In genomic region chr5:143757755-143758443, GRCm38 (mm10) we compare ENCODE assay signal across 8 mouse cellular contexts. TPM values are rescaled to one million over a fixed set of nuclear protein-coding genes. Genes with fewer than 3 reads are reported as not detected.
DNase-seq lines count a peak whose midpoint lies in the region; ATAC-seq and TF ChIP-seq lines count a peak whose summit lies in the region.

No protein-coding gene starts in this region.

- TF ChIP-seq POLR2A in ES-Bruce4 (IDR thresholded peaks at IDR 0.05; ENCODE audit: insufficient read depth, low read length), result no peak
- TF ChIP-seq POLR2A in lung, adult 2 months (IDR thresholded peaks at IDR 0.05; ENCODE audit: borderline replicate concordance, extremely low read depth, low read depth, low read length), result peak; percentile 52; the same call in 1 of the 2 replicates

- peak; percentile 94 for DNase-seq in cerebellum, adult 11-12 months
- peak; percentile 80 for DNase-seq in heart, postnatal 25 days (ENCODE audit: low spot score)
- peak; percentile 91 to 96 for DNase-seq in layer of hippocampus, adult 18-20 months (ENCODE audit: low spot score in 2 of 2)
- peak; percentile 81 for DNase-seq in lung, adult 2 months
- DNase-seq in thymus, adult 18-20 months, result peak; percentile 76 to 81

- no peak for TF ChIP-seq EP300 in ES-Bruce4 (IDR thresholded peaks at IDR 0.05; ENCODE audit: insufficient read depth, low read depth, low read length)

- no peaks in the 10 kb centered on the region for H3K36me3 ChIP-seq in ES-Bruce4 (ENCODE audit: control insufficient read depth, insufficient read depth, low read length, poor library complexity, severe bottlenecking)
- H3K36me3 ChIP-seq in forebrain, embryonic 15.5 days, result no peaks in the 10 kb centered on the region

- TF ChIP-seq CTCF in ES-Bruce4 (IDR thresholded peaks at IDR 0.05; ENCODE audit: low read depth, low read length), result no peak
- no peak for TF ChIP-seq CTCF in lung, adult 2 months (IDR thresholded peaks at IDR 0.05; ENCODE audit: insufficient read depth, low read length)

- WGBS in forebrain, embryonic 15.5 days, result 21% methylated on average over 28 of the region's 28 CpGs
- 26% methylated on average over 28 of the region's 28 CpGs for WGBS in lung, adult 2 months

- peak; percentile 97 for ATAC-seq in forebrain, embryonic 15.5 days (replicated peaks)
- peak; percentile 70 for ATAC-seq in neutrophil, adult 5-6 weeks (ENCODE audit: extremely low read depth, insufficient number of reproducible peaks, low FRiP score, poor library complexity, severe bottlenecking)

- H3K4me2 ChIP-seq in forebrain, embryonic 15.5 days (replicated peaks), result peak overlapping the region; percentile 60

- intact Hi-C loops in heart, postnatal 25 days (cut with DNase I), result no loop called here

- H3K4me1 ChIP-seq in ES-Bruce4 (ENCODE audit: control insufficient read depth, insufficient read depth, low read length), result no peaks in the 10 kb centered on the region
- peaks cover 12% of the 10 kb centered on the region for H3K4me1 ChIP-seq in forebrain, embryonic 15.5 days
- H3K4me1 ChIP-seq in lung, adult 2 months (ENCODE audit: control insufficient read depth, insufficient read depth, low read length), result peaks cover 3% of the 10 kb centered on the region; the same call in 1 of the 2 replicates

- no peaks in the 10 kb centered on the region for H3K9me3 ChIP-seq in ES-Bruce4 (replicated peaks; ENCODE audit: control insufficient read depth, insufficient read depth, low read length, poor library complexity, severe bottlenecking)
- H3K9me3 ChIP-seq in forebrain, embryonic 15.5 days, result no peaks in the 10 kb centered on the region

- no peaks in the 10 kb centered on the region for H3K27me3 ChIP-seq in ES-Bruce4 (ENCODE audit: control insufficient read depth, insufficient read depth, low read length, poor library complexity, severe bottlenecking)
- H3K27me3 ChIP-seq in forebrain, embryonic 15.5 days, result no peaks in the 10 kb centered on the region

- H3K4me3 ChIP-seq in ES-Bruce4 (ENCODE audit: low read depth, low read length), result peak overlapping the region; percentile 67
- H3K4me3 ChIP-seq in forebrain, embryonic 15.5 days, result peak overlapping the region; percentile 49
- peak overlapping the region; percentile 72 for H3K4me3 ChIP-seq in lung, adult 2 months (replicated peaks; ENCODE audit: extremely low read depth, low read depth, low read length)

- H3K9ac ChIP-seq in ES-Bruce4 (ENCODE audit: low read depth, poor library complexity, severe bottlenecking), result peak overlapping the region; percentile 61
- peak overlapping the region; percentile 51 for H3K9ac ChIP-seq in forebrain, embryonic 15.5 days (replicated peaks)

- no peak overlapping the region for H3K27ac ChIP-seq in ES-Bruce4 (ENCODE audit: insufficient read depth, low read length)
- H3K27ac ChIP-seq in forebrain, embryonic 15.5 days (replicated peaks), result no peak overlapping the region

RNA-seq across cellular contexts. Expression of gene Usp42, which starts 25.8 kb away (rescaled TPM):
- 18.3 and 20.6 TPM in 2 replicates for polyA plus RNA-seq in ES-Bruce4 (2011; ENCODE audit: insufficient read depth, insufficient read length, low read depth, missing spikeins)
- polyA plus RNA-seq in forebrain, embryonic 15.5 days (2015; fragmentation: Nextera tagmentation; extraction: Ambion mirVana), result 30.4 and 30.7 TPM in 2 replicates
- 1 to 10 TPM; 6.7 to 7.3 TPM for total RNA-seq in heart, postnatal 25 days (2021)
- 10 to 100 TPM; 20.7 to 21.3 TPM for total RNA-seq in layer of hippocampus, adult 18-20 months (2021)
- 6.9 and 7.6 TPM in 2 replicates for polyA plus RNA-seq in lung, adult 2 months (2012; rRNA removed)
- 27.4 and 27.9 TPM in 2 replicates for total RNA-seq in neutrophil, adult 5-6 weeks (2017)

RNA-seq across cellular contexts. Expression of gene Eif2ak1, which starts 59.7 kb away (rescaled TPM):
- polyA plus RNA-seq in ES-Bruce4 (2011; ENCODE audit: insufficient read depth, insufficient read length, low read depth, missing spikeins), result 23.3 and 24.9 TPM in 2 replicates
- polyA plus RNA-seq in forebrain, embryonic 15.5 days (2015; fragmentation: Nextera tagmentation; extraction: Ambion mirVana), result 46.7 and 47.5 TPM in 2 replicates
- 10 to 100 TPM; 18.2 TPM for total RNA-seq in heart, postnatal 25 days (2021)
- 10 to 100 TPM; 43.2 to 43.7 TPM for total RNA-seq in layer of hippocampus, adult 18-20 months (2021)
- polyA plus RNA-seq in lung, adult 2 months (2012; rRNA removed), result 14.9 and 16.8 TPM in 2 replicates
- total RNA-seq in neutrophil, adult 5-6 weeks (2017), result 45.8 and 46.3 TPM in 2 replicates
